Mouse (Mus musculus): ENCODE measurements at regions not wholly inside any gene's neighbourhood (a gene's known extent, or its start where the extent isn't known, plus 50 kb on each side); places are given as distances from the start of the nearest gene placed in this dataset.

DNA sequence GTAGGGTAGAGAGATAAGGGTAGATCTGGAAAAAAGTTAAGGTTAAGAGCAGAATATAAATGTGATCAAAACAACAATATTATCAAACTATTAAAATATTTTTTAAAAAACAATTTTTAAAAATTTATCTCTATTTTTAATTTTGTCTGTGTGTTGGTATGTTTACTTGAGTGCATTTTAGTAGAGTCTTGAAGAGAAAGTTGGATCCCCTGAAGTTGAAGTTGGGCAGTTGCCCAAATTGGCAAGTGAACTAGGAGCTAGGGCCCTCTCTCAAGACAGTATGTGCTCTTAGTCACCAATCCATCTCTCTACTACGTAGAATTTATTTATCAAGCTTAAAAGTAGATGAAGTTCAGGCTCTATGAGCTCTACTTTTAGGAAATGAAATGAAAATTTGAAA, 59.9 kb downstream of the Adamts1 start:
- 87% methylated on average over 1 of the region's 1 CpGs for WGBS
- Histone ChIP-seq H3K4me1 (peaks cover 5% of the 10 kb centered on the region; the same call in 1 of the 2 replicates), H3K4me2 (no peak overlapping the region), H3K27ac (no peak overlapping the region), H3K9ac (no peak overlapping the region), H3K9me3 (no peaks in the 10 kb centered on the region), H3K36me3 (no peaks in the 10 kb centered on the region), H3K4me3 (no peak overlapping the region), H3K27me3 (no peaks in the 10 kb centered on the region)
- ATAC-seq (ENCODE audit: insufficient number of reproducible peaks, insufficient read depth, low FRiP score, low TSS enrichment, low read depth), result no peak

DNA sequence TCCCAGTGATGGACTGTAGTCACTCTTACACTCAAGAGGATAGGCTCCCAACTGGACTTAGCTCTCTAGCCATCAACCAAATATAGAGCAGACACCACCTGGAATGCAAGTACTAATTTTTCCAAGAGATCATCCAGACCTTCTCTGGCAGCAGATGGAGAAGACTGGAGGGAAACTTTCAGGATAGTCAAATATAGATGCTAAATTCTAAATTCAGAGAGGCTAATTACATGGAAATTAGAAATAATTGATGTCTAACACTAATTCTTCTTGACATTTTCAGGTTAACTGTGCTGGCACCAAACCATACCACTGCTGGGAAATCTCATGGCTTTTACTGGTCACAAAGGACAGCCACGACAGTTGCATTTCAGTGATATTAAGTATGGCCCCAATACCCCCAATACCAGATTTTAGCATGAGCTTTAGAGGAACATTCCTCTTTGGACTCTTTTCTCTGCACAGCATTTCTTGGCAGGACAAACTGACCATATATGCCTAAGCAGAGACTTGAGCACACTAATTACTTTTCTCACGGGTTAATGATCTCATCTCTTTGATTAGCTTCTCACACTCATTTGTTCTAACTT, 64.2 kb downstream of the Adamts1 start:
- H3K4me3 ChIP-seq, result no peak overlapping the region
- no peak for ATAC-seq (ENCODE audit: insufficient number of reproducible peaks, insufficient read depth, low FRiP score, low TSS enrichment, low read depth)
- no peak overlapping the region for H3K27ac ChIP-seq
- no peak overlapping the region for H3K4me2 ChIP-seq
- no peaks in the 10 kb centered on the region for H3K27me3 ChIP-seq
- H3K36me3 ChIP-seq, result no peaks in the 10 kb centered on the region
- no peaks in the 10 kb centered on the region for H3K4me1 ChIP-seq
- WGBS, result 80% methylated on average over 2 of the region's 2 CpGs
- H3K9ac ChIP-seq, result no peak overlapping the region
- no peaks in the 10 kb centered on the region for H3K9me3 ChIP-seq

DNA sequence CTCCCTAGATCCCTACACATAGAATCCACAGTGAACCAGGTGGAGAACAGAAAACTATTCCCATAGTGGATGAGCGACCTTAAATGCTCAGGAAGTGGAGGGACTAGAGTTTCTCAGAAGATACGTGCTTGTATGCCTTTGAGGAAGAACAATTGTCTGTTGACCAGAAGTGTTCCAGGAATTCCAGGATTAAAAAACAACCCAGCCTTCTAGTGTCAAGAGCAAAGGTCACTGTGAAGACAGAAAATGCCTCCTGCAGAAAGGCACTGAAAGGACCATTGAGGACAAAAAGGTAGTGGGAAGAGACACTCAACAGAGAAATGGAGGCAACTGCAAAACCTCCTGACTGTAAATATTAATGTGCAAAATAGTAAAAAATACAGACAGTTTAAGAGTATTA, 74.9 kb downstream of the Adamts1 start:
- H3K9ac ChIP-seq, result no peak overlapping the region
- H3K27me3 ChIP-seq, result no peaks in the 10 kb centered on the region
- no peaks in the 10 kb centered on the region for H3K36me3 ChIP-seq
- no peaks in the 10 kb centered on the region for H3K4me1 ChIP-seq
- H3K27ac ChIP-seq, result no peak overlapping the region
- no peak overlapping the region for H3K4me2 ChIP-seq
- 53% methylated on average over 2 of the region's 2 CpGs for WGBS
- ATAC-seq (ENCODE audit: insufficient number of reproducible peaks, insufficient read depth, low FRiP score, low TSS enrichment, low read depth), result no peak
- H3K4me3 ChIP-seq, result no peak overlapping the region
- no peaks in the 10 kb centered on the region for H3K9me3 ChIP-seq

DNA sequence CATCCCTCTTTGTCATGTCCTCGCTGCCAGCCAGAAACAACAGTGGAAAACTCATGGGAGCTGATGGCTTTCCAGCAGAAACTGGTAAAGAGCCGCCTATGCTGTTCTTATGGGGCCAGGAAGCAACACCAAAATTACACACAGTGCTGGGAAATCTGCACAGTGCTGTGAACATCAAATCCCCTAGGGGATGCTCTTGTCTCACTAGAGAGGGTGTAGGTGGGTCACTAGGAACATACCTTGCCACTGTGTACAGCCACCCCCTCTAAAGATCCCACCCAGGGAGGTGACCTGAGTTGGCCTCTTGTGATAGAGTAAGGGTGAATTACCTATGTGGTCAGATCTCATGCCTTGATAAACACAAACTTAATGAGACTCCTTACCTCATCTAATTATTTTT, 80.9 kb downstream of the Adamts1 start:
- H3K4me1 ChIP-seq, result no peaks in the 10 kb centered on the region
- 56% methylated on average over 2 of the region's 2 CpGs for WGBS
- ATAC-seq (ENCODE audit: insufficient number of reproducible peaks, insufficient read depth, low FRiP score, low TSS enrichment, low read depth), result no peak
- H3K27me3 ChIP-seq, result no peaks in the 10 kb centered on the region
- no peaks in the 10 kb centered on the region for H3K9me3 ChIP-seq
- H3K36me3 ChIP-seq, result no peaks in the 10 kb centered on the region
- H3K9ac ChIP-seq, result no peak overlapping the region
- H3K27ac ChIP-seq, result no peak overlapping the region
- H3K4me2 ChIP-seq, result no peak overlapping the region
- H3K4me3 ChIP-seq, result no peak overlapping the region

DNA sequence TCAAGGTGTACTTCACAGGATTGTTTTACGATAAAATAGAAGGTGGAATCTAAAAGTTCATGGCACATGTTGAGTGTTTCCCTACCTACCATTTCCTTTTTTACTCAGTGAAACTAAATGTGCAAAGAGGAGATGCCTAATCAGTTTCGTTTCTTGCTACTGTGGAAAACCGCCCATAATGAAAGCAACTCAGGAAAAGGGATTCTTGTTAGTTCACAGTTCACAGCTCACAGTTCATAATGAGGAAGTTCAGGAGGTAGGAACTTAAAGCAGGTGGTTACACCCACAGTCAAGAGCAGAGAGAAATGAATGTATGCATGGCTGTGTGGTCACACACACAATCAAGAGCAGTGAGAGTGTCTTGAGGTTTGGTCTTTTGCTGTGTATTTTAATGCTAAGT, 90.6 kb downstream of the Adamts1 start:
- 88% methylated on average over 3 of the region's 3 CpGs for WGBS
- Histone ChIP-seq H3K27ac (no peak overlapping the region), H3K4me2 (no peak overlapping the region), H3K4me3 (no peak overlapping the region), H3K9ac (no peak overlapping the region), H3K36me3 (no peaks in the 10 kb centered on the region), H3K27me3 (no peaks in the 10 kb centered on the region), H3K4me1 (no peaks in the 10 kb centered on the region), H3K9me3 (no peaks in the 10 kb centered on the region)
- ATAC-seq (ENCODE audit: insufficient number of reproducible peaks, insufficient read depth, low FRiP score, low TSS enrichment, low read depth), result no peak

DNA sequence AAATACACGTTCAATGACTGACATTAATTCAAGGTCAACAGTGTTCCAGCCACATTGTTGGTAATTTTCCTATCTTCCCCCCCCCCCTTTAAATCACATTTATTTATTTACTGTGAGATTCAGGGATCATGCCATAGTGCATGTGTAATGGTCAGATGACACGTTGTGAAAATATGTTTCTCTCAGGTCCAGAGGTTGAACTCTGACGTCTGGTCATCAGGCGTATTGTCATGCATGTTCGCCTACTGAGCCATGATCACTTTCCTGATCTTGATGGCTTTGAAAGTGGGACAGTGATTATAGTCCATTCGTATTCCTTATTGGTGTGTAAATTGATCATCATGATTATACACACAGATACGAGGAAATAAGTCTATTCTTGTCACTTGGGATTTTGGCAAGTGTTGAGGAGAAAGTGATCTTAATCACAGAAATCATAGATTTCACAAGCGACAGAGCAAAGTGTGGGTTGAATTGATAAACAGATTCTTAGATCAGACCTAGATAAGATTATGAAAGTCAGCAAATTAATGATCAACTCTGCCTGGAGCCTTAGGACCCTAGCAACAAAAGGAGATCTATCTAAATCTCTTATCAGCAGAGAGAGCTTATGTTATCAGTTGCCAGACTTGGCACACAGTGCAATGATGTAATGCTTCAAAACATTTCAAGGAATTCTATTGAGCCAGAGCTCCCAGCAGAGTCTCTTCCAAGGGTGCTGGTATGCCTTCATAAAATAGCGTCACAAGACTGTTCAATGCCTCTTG, 98.5 kb downstream of the Adamts1 start:
- Histone ChIP-seq H3K27me3 (no peaks in the 10 kb centered on the region), H3K27ac (no peak overlapping the region), H3K9ac (no peak overlapping the region), H3K4me3 (no peak overlapping the region), H3K9me3 (no peaks in the 10 kb centered on the region), H3K4me1 (no peaks in the 10 kb centered on the region), H3K4me2 (no peak overlapping the region), H3K36me3 (no peaks in the 10 kb centered on the region)
- no peak for ATAC-seq (ENCODE audit: insufficient number of reproducible peaks, insufficient read depth, low FRiP score, low TSS enrichment, low read depth)
- WGBS, result 82% methylated on average over 9 of the region's 9 CpGs

DNA sequence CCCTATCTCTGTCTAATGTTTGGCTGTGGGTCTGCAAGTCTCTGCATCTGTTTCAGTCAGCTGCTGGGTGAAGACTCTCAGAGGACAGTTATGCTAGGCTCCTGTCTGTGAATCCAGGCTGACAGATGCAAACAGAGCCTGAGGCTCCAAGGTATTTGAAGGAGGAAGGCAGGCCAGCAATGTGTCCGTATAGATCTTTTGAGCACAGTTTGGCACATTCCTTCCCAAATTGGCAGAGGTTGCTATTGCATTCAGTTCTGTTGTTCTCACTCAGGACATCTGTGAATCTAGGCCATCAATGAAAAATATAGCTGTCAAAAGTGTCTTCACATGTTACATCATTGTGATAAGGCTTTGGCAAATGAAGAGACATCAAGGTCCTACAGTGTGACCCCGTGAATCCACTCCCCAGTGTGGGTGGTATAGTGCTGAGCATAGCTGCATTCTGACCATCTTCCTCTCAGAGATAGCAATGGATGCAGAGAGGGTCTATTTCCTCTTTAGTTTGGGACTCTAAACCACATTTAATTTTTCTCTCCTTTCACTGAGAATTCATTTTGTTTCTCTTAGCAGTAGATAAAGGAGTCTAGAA, 99.9 kb downstream of the Adamts1 start:
- ATAC-seq (ENCODE audit: insufficient number of reproducible peaks, insufficient read depth, low FRiP score, low TSS enrichment, low read depth), result no peak
- no peak overlapping the region for H3K4me3 ChIP-seq
- H3K27me3 ChIP-seq, result no peaks in the 10 kb centered on the region
- 85% methylated on average over 2 of the region's 2 CpGs for WGBS
- H3K27ac ChIP-seq, result no peak overlapping the region
- no peak overlapping the region for H3K9ac ChIP-seq
- H3K4me2 ChIP-seq, result no peak overlapping the region
- no peaks in the 10 kb centered on the region for H3K36me3 ChIP-seq
- no peaks in the 10 kb centered on the region for H3K4me1 ChIP-seq
- no peaks in the 10 kb centered on the region for H3K9me3 ChIP-seq

DNA sequence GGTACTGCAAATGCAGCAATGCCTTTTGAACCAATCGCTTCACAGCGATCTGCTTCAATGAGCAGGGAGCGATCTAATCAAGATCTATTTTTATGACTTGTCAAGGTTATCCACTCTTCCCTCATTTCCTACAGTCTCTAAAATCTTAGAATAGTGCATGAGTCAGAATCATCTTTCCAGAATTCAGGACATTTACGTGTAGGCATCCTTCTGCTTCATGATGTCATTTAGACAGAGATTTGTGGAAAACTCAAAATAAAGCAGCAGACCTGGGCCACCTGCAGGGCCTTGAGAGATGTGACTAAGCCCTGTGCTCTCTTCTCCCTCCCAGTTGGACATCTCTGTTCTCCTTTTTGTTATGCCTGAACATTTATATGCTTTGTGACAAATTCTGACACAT, 103.6 kb downstream of the Adamts1 start:
- no peak overlapping the region for H3K27ac ChIP-seq
- no peaks in the 10 kb centered on the region for H3K4me1 ChIP-seq
- H3K27me3 ChIP-seq, result no peaks in the 10 kb centered on the region
- no peak overlapping the region for H3K4me2 ChIP-seq
- H3K9me3 ChIP-seq, result no peaks in the 10 kb centered on the region
- no peaks in the 10 kb centered on the region for H3K36me3 ChIP-seq
- no peak for ATAC-seq (ENCODE audit: insufficient number of reproducible peaks, insufficient read depth, low FRiP score, low TSS enrichment, low read depth)
- H3K9ac ChIP-seq, result no peak overlapping the region
- no peak overlapping the region for H3K4me3 ChIP-seq
- WGBS, result 86% methylated on average over 4 of the region's 4 CpGs

DNA sequence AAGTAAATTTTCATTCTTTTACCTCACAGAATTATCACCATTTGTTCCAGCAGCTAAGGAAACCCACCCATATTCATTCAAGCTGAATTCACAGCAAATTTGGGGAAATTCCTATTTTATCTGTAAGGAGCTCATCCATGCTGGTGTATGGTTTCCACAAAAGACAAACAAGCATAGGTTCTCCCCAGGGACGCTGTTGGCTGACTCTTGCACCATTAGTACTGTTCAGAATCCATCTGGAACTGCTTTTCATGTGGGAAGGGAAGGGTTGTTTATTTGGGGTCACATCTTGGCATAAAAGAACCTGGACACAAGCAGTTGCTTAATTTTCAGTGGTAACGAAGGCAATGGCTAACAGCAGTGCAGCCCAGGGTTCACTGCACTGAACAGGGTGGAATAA, 120.2 kb downstream of the Adamts1 start:
- Histone ChIP-seq H3K9ac (no peak overlapping the region), H3K9me3 (no peaks in the 10 kb centered on the region), H3K4me3 (no peak overlapping the region), H3K27me3 (0 out of 2 replicates have a peak, but pooled peaks cover 3% of the 10 kb centered on the region), H3K4me2 (no peak overlapping the region), H3K36me3 (no peaks in the 10 kb centered on the region), H3K4me1 (no peaks in the 10 kb centered on the region), H3K27ac (no peak overlapping the region)
- WGBS, result 44% methylated on average over 2 of the region's 2 CpGs
- ATAC-seq (ENCODE audit: insufficient number of reproducible peaks, insufficient read depth, low FRiP score, low TSS enrichment, low read depth), result no peak

DNA sequence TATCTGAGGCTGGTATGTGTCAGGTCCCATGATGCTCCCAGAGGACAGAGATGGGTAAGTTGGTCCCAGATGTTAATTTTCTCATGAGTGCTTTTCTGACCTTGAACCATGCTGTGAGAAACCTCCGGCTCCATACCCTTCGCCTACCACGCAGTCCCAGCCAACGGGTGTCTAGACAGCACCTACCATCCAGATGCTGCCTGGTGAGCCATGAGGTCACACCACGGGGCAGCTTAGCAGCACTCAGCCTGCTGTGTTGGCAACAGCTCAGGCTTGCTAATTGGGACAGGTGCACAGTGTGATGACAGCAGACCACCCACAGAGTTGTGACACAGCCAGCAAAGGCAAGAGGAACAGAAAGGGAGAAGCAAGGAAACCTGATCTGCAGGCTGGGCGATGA, 122.6 kb downstream of the Adamts1 start:
- 0 out of 2 replicates have a peak, but pooled peaks have one; percentile 59 for ATAC-seq (ENCODE audit: insufficient number of reproducible peaks, insufficient read depth, low FRiP score, low TSS enrichment, low read depth)
- 41% methylated on average over 6 of the region's 6 CpGs for WGBS

DNA sequence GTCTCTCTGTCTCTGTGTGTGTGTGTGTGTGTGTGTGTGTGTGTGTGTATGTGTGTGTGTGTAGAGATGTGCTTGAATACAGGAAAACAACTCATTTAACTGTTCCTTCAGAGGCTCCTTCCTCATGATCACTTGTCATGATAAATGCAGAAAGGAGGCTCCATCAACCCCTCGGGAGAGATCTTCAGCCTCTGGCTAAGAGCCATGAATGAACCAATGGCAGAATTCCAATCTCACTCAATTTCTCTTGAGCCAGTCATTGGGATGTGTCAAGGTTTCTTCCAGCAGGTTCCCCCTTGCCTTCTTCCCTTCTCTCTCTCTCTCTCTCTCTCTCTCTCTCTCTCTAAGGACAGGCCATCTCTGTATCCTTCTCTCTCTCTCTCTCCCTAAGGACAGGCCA, 124.1 kb downstream of the Adamts1 start:
- H3K27ac ChIP-seq, result no peak overlapping the region
- H3K9ac ChIP-seq, result no peak overlapping the region
- H3K4me2 ChIP-seq, result no peak overlapping the region
- no peak for ATAC-seq (ENCODE audit: insufficient number of reproducible peaks, insufficient read depth, low FRiP score, low TSS enrichment, low read depth)
- H3K4me1 ChIP-seq, result no peaks in the 10 kb centered on the region
- H3K36me3 ChIP-seq, result no peaks in the 10 kb centered on the region
- H3K9me3 ChIP-seq, result no peaks in the 10 kb centered on the region
- H3K27me3 ChIP-seq, result 0 out of 2 replicates have a peak, but pooled peaks cover 7% of the 10 kb centered on the region
- WGBS, result 75% methylated on average over 1 of the region's 1 CpGs
- H3K4me3 ChIP-seq, result no peak overlapping the region

More for the DNA sequence above, 122.6 kb downstream of the Adamts1 start:
- H3K4me2 ChIP-seq, result no peak overlapping the region
- 0 out of 2 replicates have a peak, but pooled peaks cover 7% of the 10 kb centered on the region for H3K27me3 ChIP-seq
- no peaks in the 10 kb centered on the region for H3K9me3 ChIP-seq
- no peak overlapping the region for H3K9ac ChIP-seq
- H3K4me1 ChIP-seq, result no peaks in the 10 kb centered on the region
- H3K36me3 ChIP-seq, result no peaks in the 10 kb centered on the region
- H3K4me3 ChIP-seq, result no peak overlapping the region
- H3K27ac ChIP-seq, result no peak overlapping the region

DNA sequence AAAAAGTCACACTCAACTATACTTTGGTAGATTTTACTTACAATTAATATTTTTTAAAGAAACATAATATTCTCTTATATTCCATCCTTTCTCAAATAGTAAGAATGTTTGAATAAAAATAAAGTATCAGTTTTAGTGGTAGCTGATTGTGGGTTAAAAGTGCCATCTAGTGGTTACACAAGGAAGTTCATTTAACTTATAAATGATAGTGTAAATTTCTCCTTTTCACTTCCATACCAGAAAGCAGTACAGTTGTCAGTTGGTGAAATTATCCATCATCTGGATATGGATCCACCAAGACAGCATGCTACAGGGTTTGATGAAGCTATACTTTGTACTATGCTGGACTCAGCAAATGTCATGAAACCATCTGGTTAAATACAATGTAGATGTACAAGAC, 124.7 kb downstream of the Adamts1 start:
- no peaks in the 10 kb centered on the region for H3K9me3 ChIP-seq
- no peak overlapping the region for H3K27ac ChIP-seq
- H3K4me1 ChIP-seq, result no peaks in the 10 kb centered on the region
- no peak overlapping the region for H3K9ac ChIP-seq
- 0 out of 2 replicates have a peak, but pooled peaks cover 7% of the 10 kb centered on the region for H3K27me3 ChIP-seq
- H3K4me3 ChIP-seq, result no peak overlapping the region
- no peak overlapping the region for H3K4me2 ChIP-seq
- H3K36me3 ChIP-seq, result no peaks in the 10 kb centered on the region
- no peak for ATAC-seq (ENCODE audit: insufficient number of reproducible peaks, insufficient read depth, low FRiP score, low TSS enrichment, low read depth)
